31 mouse cellular contexts compared by ENCODE assay signal in the genomic region with DNA sequence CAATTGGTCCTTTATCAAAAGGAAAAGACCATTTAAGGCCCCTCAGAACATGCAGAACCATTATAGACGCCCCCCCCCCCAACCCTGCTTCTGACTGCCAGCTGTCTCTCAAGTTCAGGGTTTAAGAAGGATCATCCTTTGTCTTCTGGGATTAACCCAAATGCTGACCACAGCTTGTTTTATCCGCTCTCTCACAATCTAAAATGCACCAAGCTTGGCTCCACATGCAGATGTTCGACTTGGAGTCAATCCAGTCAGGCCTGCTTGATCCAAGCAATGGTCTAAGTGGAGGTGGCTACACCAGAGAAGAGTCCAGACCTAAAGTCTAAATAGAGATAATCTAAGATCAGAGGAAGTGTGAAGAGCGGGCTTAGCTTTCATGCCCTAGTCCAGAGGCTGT.
"Had no signal": no experiment of that assay in that cellular context is flagged by ENCODE, and none has a peak within 500 bp of the region (broad histone marks: within the 10 kb centered on the region; RNA-seq: fewer than 3 reads in every experiment).

No protein-coding gene starts in this region.

- H3K9me3 ChIP-seq: limb, embryonic 10.5 days; limb, embryonic 12.5 days; limb, embryonic 13.5 days; limb, embryonic 15.5 days; liver, embryonic 12.5 days; liver, embryonic 13.5 days; liver, embryonic 15.5 days; lung, embryonic 15.5 days; megakaryocyte, embryonic 14.5 days; midbrain, embryonic 10.5 days; midbrain, embryonic 12.5 days; midbrain, embryonic 13.5 days; midbrain, embryonic 15.5 days had no signal

- DNase-seq: left cerebral cortex, postnatal 4 days; liver; liver, embryonic 13.5 days; liver, postnatal 0 days; lung, adult 18-20 months; lung, adult 2 months; lung, postnatal 10 days; lung, postnatal 14 days; lung, postnatal 36 days; lung, postnatal 4 days; midbrain, embryonic 14.5 days had no signal

- H3K4me1 ChIP-seq: limb, embryonic 15.5 days; liver, embryonic 12.5 days; liver, embryonic 13.5 days; liver, embryonic 15.5 days; lung, embryonic 15.5 days; megakaryocyte, embryonic 14.5 days; midbrain, embryonic 15.5 days had no signal

- H3K4me3 ChIP-seq: left cerebral cortex, adult 2 months; limb, embryonic 10.5 days; limb, embryonic 12.5 days; limb, embryonic 13.5 days; limb, embryonic 15.5 days; liver, embryonic 12.5 days; liver, embryonic 13.5 days; liver, embryonic 15.5 days; lung, embryonic 15.5 days; megakaryocyte, embryonic 14.5 days; midbrain, embryonic 10.5 days; midbrain, embryonic 12.5 days; midbrain, embryonic 13.5 days; midbrain, embryonic 15.5 days; myocyte had no signal

- H3K9ac ChIP-seq: limb, embryonic 12.5 days; limb, embryonic 13.5 days; limb, embryonic 15.5 days; liver, embryonic 12.5 days; liver, embryonic 13.5 days; liver, embryonic 14.5 days; liver, embryonic 15.5 days; liver, postnatal 0 days; lung, embryonic 15.5 days; midbrain, embryonic 12.5 days; midbrain, embryonic 13.5 days; midbrain, embryonic 15.5 days had no signal

- H3K27ac ChIP-seq: left cerebral cortex, adult 2 months; limb, embryonic 10.5 days; limb, embryonic 12.5 days; limb, embryonic 13.5 days; limb, embryonic 15.5 days; liver, embryonic 12.5 days; liver, embryonic 13.5 days; liver, embryonic 14.5 days; liver, embryonic 15.5 days; lung, embryonic 15.5 days; macrophage; midbrain, embryonic 10.5 days; midbrain, embryonic 12.5 days; midbrain, embryonic 13.5 days; midbrain, embryonic 15.5 days had no signal

- H3K36me3 ChIP-seq: limb, embryonic 10.5 days; limb, embryonic 12.5 days; limb, embryonic 13.5 days; limb, embryonic 15.5 days; liver, embryonic 12.5 days; liver, embryonic 13.5 days; liver, embryonic 15.5 days; lung, embryonic 15.5 days; midbrain, embryonic 10.5 days; midbrain, embryonic 12.5 days; midbrain, embryonic 13.5 days; midbrain, embryonic 15.5 days had no signal

- H3K27me3 ChIP-seq: limb, embryonic 13.5 days; limb, embryonic 15.5 days; liver, embryonic 12.5 days; liver, embryonic 13.5 days; liver, embryonic 15.5 days; lung, embryonic 15.5 days; megakaryocyte, embryonic 14.5 days had no signal

- ATAC-seq: liver, embryonic 12.5 days; liver, postnatal 0 days; lung, postnatal 0 days; midbrain, embryonic 13.5 days; midbrain, embryonic 15.5 days; midbrain, embryonic 16.5 days had no signal

- H3K4me2 ChIP-seq: limb, embryonic 12.5 days; limb, embryonic 13.5 days; limb, embryonic 15.5 days; liver, embryonic 11.5 days; liver, embryonic 12.5 days; liver, embryonic 13.5 days; liver, embryonic 15.5 days; lung, embryonic 15.5 days; midbrain, embryonic 11.5 days; midbrain, embryonic 12.5 days; midbrain, embryonic 13.5 days; midbrain, embryonic 15.5 days had no signal
